Mouse (Mus musculus) forebrain, embryonic 14.5 days (tissue): ENCODE results near the gene Tes. TPM values are rescaled to one million over a fixed set of nuclear protein-coding genes. Genes with fewer than 3 reads are reported as not detected.

Experiments
- ATAC-seq: fragments of 200-750 bp; cut with Nextera tagmentation; 2 replicates; pipeline ENCODE4 v1.8.0; 2017; ENCODE audit warnings: mild to moderate bottlenecking, moderate library complexity
- DNase-seq: peaks from one replicate; pipeline ENCODE4 v3.0.0-alpha.2; 2015; ENCODE audit warnings: low spot score
- H3K27ac ChIP-seq: fragments of 300-500 bp; sonication (generic); 2 replicates; pipeline ENCODE4 v1.5.1; 2014; ENCODE audit warnings: low read depth, mild to moderate bottlenecking, control low read depth, low read length, moderate library complexity
- H3K27me3 ChIP-seq: fragments of 300-500 bp; sonication (generic); replicated peaks from 2 replicates; pipeline ENCODE4 v1.6.1; 2014; ENCODE audit warnings: low read length, control low read depth, mixed read lengths; ENCODE audit not compliant: control insufficient read depth, insufficient read depth
- H3K36me3 ChIP-seq: fragments of 300-500 bp; sonication (generic); 2 replicates; pipeline ENCODE4 v1.6.1; 2014; ENCODE audit warnings: low read length, control low read depth; ENCODE audit not compliant: control insufficient read depth, insufficient read depth
- H3K4me1 ChIP-seq: fragments of 300-500 bp; sonication (generic); 2 replicates; pipeline ENCODE4 v1.6.1; 2014; ENCODE audit warnings: antibody characterized with exemption, low read length, control low read depth; ENCODE audit not compliant: control insufficient read depth, insufficient read depth
- H3K4me2 ChIP-seq: fragments of 300-500 bp; sonication (generic); 2 replicates; pipeline ENCODE4 v1.6.1; 2014; ENCODE audit warnings: mild to moderate bottlenecking, control low read depth, low read length
- H3K4me3 ChIP-seq: fragments of 300-500 bp; sonication (generic); 2 replicates; pipeline ENCODE4 v1.5.1; 2014; ENCODE audit warnings: low read depth, low read length, control low read depth
- H3K9ac ChIP-seq: fragments of 300-500 bp; sonication (generic); 2 replicates; pipeline ENCODE4 v1.6.1; 2014; ENCODE audit warnings: mild to moderate bottlenecking, low read length, control low read depth, moderate library complexity
- H3K9me3 ChIP-seq: fragments of 300-500 bp; sonication (generic); replicated peaks from 2 replicates; pipeline ENCODE4 v1.6.1; 2016; ENCODE audit warnings: low read length, control low read depth, mixed read lengths; ENCODE audit not compliant: control insufficient read depth
- WGBS: fragments of 180-500 bp; shearing (Covaris S2); extraction: QIAGEN DNeasy Blood & Tissue Kit; methylation state at CpG from one replicate; pipeline ENCODE4 v1.1.7; 2014; 5-methylcytosine and 5-hydroxymethylcytosine counted together
- polyA plus RNA-seq: library from polyadenylated mRNA; unstranded; fragments of >200 nt; fragmentation: Nextera tagmentation; extraction: Ambion mirVana; gene quantifications from 2 replicates; pipeline ENCODE4 v1.2.1, GENCODE M21; 2014

Gene Tes
- polyA plus RNA-seq, 1 experiment from 2014 or later = 36.2 TPM

GRCm38 (mm10) chr6:17071899-17072298 lies 7.0 kb downstream of the Tes start:
- no peak for DNase-seq
- Histone ChIP-seq H3K4me3 (no peak overlapping the region), H3K9me3 (no peaks in the 10 kb centered on the region), H3K27ac (no peak overlapping the region), H3K36me3 (no peaks in the 10 kb centered on the region), H3K9ac (no peak overlapping the region), H3K4me2 (no peak overlapping the region), H3K4me1 (no peaks in the 10 kb centered on the region), H3K27me3 (no peaks in the 10 kb centered on the region)
- no peak for ATAC-seq
- 95% methylated on average over 3 of the region's 3 CpGs for WGBS

- H3K4me3 ChIP-seq = no peak overlapping the region
- DNase-seq = no peak
- ATAC-seq = no peak
- H3K27ac ChIP-seq = no peak overlapping the region
- H3K4me1 ChIP-seq = no peaks in the 10 kb centered on the region
- H3K4me2 ChIP-seq = no peak overlapping the region
- no peaks in the 10 kb centered on the region for H3K36me3 ChIP-seq
- no peaks in the 10 kb centered on the region for H3K27me3 ChIP-seq
- H3K9ac ChIP-seq = no peak overlapping the region
- 92% methylated on average over 5 of the region's 5 CpGs for WGBS
- H3K9me3 ChIP-seq = no peaks in the 10 kb centered on the region
Observed at GRCm38 (mm10) chr6:17072338-17072737, 7.4 kb downstream of the Tes start.

GRCm38 (mm10) chr6:17072763-17073484 lies 8.0 kb downstream of the Tes start:
- H3K4me1 ChIP-seq = no peaks in the 10 kb centered on the region
- H3K27ac ChIP-seq = no peak overlapping the region
- ATAC-seq (no peak), DNase-seq (no peak)
- no peaks in the 10 kb centered on the region for H3K9me3 ChIP-seq
- H3K4me2 ChIP-seq = no peak overlapping the region
- H3K36me3 ChIP-seq = no peaks in the 10 kb centered on the region
- H3K4me3 ChIP-seq = no peak overlapping the region
- WGBS = 87% methylated on average over 7 of the region's 7 CpGs
- H3K27me3 ChIP-seq = no peaks in the 10 kb centered on the region
- H3K9ac ChIP-seq = no peak overlapping the region

- Histone ChIP-seq H3K4me3 (no peak overlapping the region), H3K27ac (no peak overlapping the region), H3K9me3 (no peaks in the 10 kb centered on the region), H3K4me2 (no peak overlapping the region), H3K27me3 (no peaks in the 10 kb centered on the region), H3K36me3 (no peaks in the 10 kb centered on the region), H3K9ac (no peak overlapping the region), H3K4me1 (no peaks in the 10 kb centered on the region)
- ATAC-seq (no peak), DNase-seq (no peak)
- WGBS = 52% methylated on average over 9 of the region's 9 CpGs
Observed at GRCm38 (mm10) chr6:17077270-17077669, 12.3 kb downstream of the Tes start.

- 3% methylated on average over 3 of the region's 3 CpGs for WGBS
- H3K36me3 ChIP-seq = no peaks in the 10 kb centered on the region
- no peak overlapping the region for H3K4me2 ChIP-seq
- DNase-seq (no peak), ATAC-seq (no peak)
- H3K9me3 ChIP-seq = no peaks in the 10 kb centered on the region
- H3K4me1 ChIP-seq = no peaks in the 10 kb centered on the region
- H3K4me3 ChIP-seq = no peak overlapping the region
- H3K27me3 ChIP-seq = no peaks in the 10 kb centered on the region
- no peak overlapping the region for H3K27ac ChIP-seq
- no peak overlapping the region for H3K9ac ChIP-seq
Observed at GRCm38 (mm10) chr6:17077720-17078119, 12.8 kb downstream of the Tes start.

- H3K27me3 ChIP-seq = no peaks in the 10 kb centered on the region
- no peaks in the 10 kb centered on the region for H3K4me1 ChIP-seq
- WGBS = 67% methylated on average over 5 of the region's 5 CpGs
- H3K27ac ChIP-seq = no peak overlapping the region
- ATAC-seq (no peak), DNase-seq (no peak)
- H3K4me2 ChIP-seq = no peak overlapping the region
- H3K36me3 ChIP-seq = no peaks in the 10 kb centered on the region
- no peaks in the 10 kb centered on the region for H3K9me3 ChIP-seq
- no peak overlapping the region for H3K4me3 ChIP-seq
- H3K9ac ChIP-seq = no peak overlapping the region
Observed at GRCm38 (mm10) chr6:17079304-17079703, 14.4 kb downstream of the Tes start.

GRCm38 (mm10) chr6:17079826-17080225 lies 14.9 kb downstream of the Tes start:
- ATAC-seq = no peak
- no peak for DNase-seq
- Histone ChIP-seq H3K4me1 (no peaks in the 10 kb centered on the region), H3K9ac (no peak overlapping the region), H3K9me3 (no peaks in the 10 kb centered on the region), H3K4me2 (no peak overlapping the region), H3K36me3 (no peaks in the 10 kb centered on the region), H3K4me3 (no peak overlapping the region), H3K27me3 (no peaks in the 10 kb centered on the region), H3K27ac (no peak overlapping the region)
- WGBS = 78% methylated on average over 5 of the region's 5 CpGs

GRCm38 (mm10) chr6:17082238-17082637 lies 17.3 kb downstream of the Tes start:
- no peaks in the 10 kb centered on the region for H3K27me3 ChIP-seq
- H3K36me3 ChIP-seq = no peaks in the 10 kb centered on the region
- no peak overlapping the region for H3K9ac ChIP-seq
- DNase-seq = no peak
- ATAC-seq = no peak
- H3K4me3 ChIP-seq = no peak overlapping the region
- H3K27ac ChIP-seq = no peak overlapping the region
- WGBS = 87% methylated on average over 4 of the region's 4 CpGs
- no peaks in the 10 kb centered on the region for H3K4me1 ChIP-seq
- H3K4me2 ChIP-seq = no peak overlapping the region
- H3K9me3 ChIP-seq = no peaks in the 10 kb centered on the region

GRCm38 (mm10) chr6:17082800-17083199 lies 17.9 kb downstream of the Tes start:
- 89% methylated on average over 5 of the region's 5 CpGs for WGBS
- Histone ChIP-seq H3K27ac (no peak overlapping the region), H3K36me3 (no peaks in the 10 kb centered on the region), H3K4me3 (no peak overlapping the region), H3K4me2 (no peak overlapping the region), H3K4me1 (no peaks in the 10 kb centered on the region), H3K9ac (no peak overlapping the region), H3K27me3 (no peaks in the 10 kb centered on the region), H3K9me3 (no peaks in the 10 kb centered on the region)
- DNase-seq = no peak
- ATAC-seq = no peak
